Mouse (Mus musculus) liver, postnatal 0 days (tissue): ENCODE data around the gene Ptprj. TPM values are rescaled to one million over a fixed set of nuclear protein-coding genes. Genes with fewer than 3 reads are reported as not detected.

Experiments
- ATAC-seq: fragments of 200-750 bp; cut with Nextera tagmentation; 2 replicates; pipeline ENCODE4 v1.8.0; 2017; ENCODE audit warnings: mild to moderate bottlenecking, moderate library complexity
- DNase-seq: peaks from one replicate; pipeline ENCODE4 v3.0.0-alpha.2; 2016
- H3K27ac ChIP-seq: fragments of 300-500 bp; sonication (generic); 2 replicates; pipeline ENCODE4 v1.5.1; 2014; ENCODE audit warnings: antibody characterized with exemption, moderate library complexity, mild to moderate bottlenecking, low read depth
- H3K27me3 ChIP-seq: fragments of 300-500 bp; sonication (generic); 2 replicates; pipeline ENCODE4 v1.6.1; 2014; ENCODE audit warnings: low read length, control low read depth, mixed read lengths; ENCODE audit not compliant: insufficient read depth
- H3K36me3 ChIP-seq: fragments of 300-500 bp; sonication (generic); replicated peaks from 2 replicates; pipeline ENCODE4 v1.6.1; 2014; ENCODE audit warnings: mild to moderate bottlenecking, control low read depth, low read length, moderate library complexity, mixed read lengths; ENCODE audit not compliant: insufficient read depth
- H3K4me1 ChIP-seq: fragments of 300-500 bp; sonication (generic); 2 replicates; pipeline ENCODE4 v1.6.1; 2014; ENCODE audit warnings: antibody characterized with exemption, mild to moderate bottlenecking, control low read depth; ENCODE audit not compliant: insufficient read depth
- H3K4me2 ChIP-seq: fragments of 300-500 bp; sonication (generic); 2 replicates; pipeline ENCODE4 v1.6.1; 2014; ENCODE audit warnings: low read depth, mild to moderate bottlenecking, low read length, moderate library complexity, mixed read lengths
- H3K4me3 ChIP-seq: fragments of 300-500 bp; sonication (generic); 2 replicates; pipeline ENCODE4 v1.5.1; 2014; ENCODE audit warnings: low read depth, low read length
- H3K9ac ChIP-seq: fragments of 300-500 bp; sonication (generic); replicated peaks from 2 replicates; pipeline ENCODE4 v1.6.1; 2014; ENCODE audit warnings: mild to moderate bottlenecking, moderate library complexity
- H3K9me3 ChIP-seq: fragments of 300-500 bp; sonication (generic); 2 replicates; pipeline ENCODE4 v1.6.1; 2016; ENCODE audit warnings: mild to moderate bottlenecking, control low read depth, low read length, mixed read lengths
- CTCF ChIP-seq: sonication (generic); IDR thresholded peaks from 2 replicates; pipeline ENCODE4 v1.5.1; 2016; ENCODE audit warnings: antibody characterized with exemption, low read depth
- EP300 ChIP-seq: IDR thresholded peaks from 2 replicates; pipeline ENCODE4 v1.6.1; 2016; ENCODE audit warnings: antibody characterized with exemption, low read depth, mild to moderate bottlenecking
- WGBS: fragments of 180-500 bp; shearing (Covaris S2); extraction: QIAGEN DNeasy Blood & Tissue Kit; methylation state at CpG from one replicate; pipeline ENCODE4 v1.1.7; 2014; ENCODE audit not compliant: insufficient replicate concordance; 5-methylcytosine and 5-hydroxymethylcytosine counted together
- polyA plus RNA-seq: library from polyadenylated mRNA; unstranded; fragments of >200 nt; fragmentation: Nextera tagmentation; extraction: Ambion mirVana; gene quantifications from 2 replicates; pipeline ENCODE4 v1.2.1, GENCODE M21; 2015

The Ptprj gene
- polyA plus RNA-seq, 1 experiment from 2014 or later, result 2.8 TPM

DNA sequence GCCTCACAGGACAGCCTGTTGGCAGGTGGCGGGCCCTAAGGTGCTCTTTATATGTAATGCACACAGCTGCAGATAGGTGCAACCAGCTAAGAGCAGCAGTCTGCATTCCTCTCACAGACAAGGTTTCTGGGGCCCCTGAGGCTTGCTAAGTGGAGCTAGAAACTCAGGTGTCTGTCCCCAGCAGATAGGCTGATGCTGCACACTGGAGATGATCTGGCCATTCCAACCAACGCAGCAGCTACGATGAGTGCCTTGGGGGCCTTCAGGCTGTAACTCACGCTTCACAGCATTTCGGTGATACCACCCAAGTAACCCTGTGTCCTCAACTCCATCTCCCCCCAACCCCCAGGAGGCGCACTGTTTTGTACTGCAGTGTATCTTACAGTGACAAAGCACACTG lies 29.8 kb downstream of the Ptprj start:
- H3K9me3 ChIP-seq, result no peaks in the 10 kb centered on the region
- DNase-seq (no peak), ATAC-seq (no peak)
- H3K4me3 ChIP-seq, result no peak overlapping the region
- no peaks in the 10 kb centered on the region for H3K36me3 ChIP-seq
- no peak overlapping the region for H3K27ac ChIP-seq
- H3K9ac ChIP-seq, result no peak overlapping the region
- H3K4me2 ChIP-seq, result no peak overlapping the region
- peaks cover 60% of the 10 kb centered on the region for H3K4me1 ChIP-seq
- 74% methylated on average over 6 of the region's 6 CpGs for WGBS
- TF ChIP-seq CTCF (peak; percentile 15), EP300 (no peak)
- H3K27me3 ChIP-seq, result no peaks in the 10 kb centered on the region

GRCm38 (mm10) chr2:90548541-90548940 lies 31.9 kb downstream of the Ptprj start:
- no peak overlapping the region for H3K27ac ChIP-seq
- H3K4me2 ChIP-seq, result no peak overlapping the region
- WGBS, result 71% methylated on average over 5 of the region's 5 CpGs
- H3K36me3 ChIP-seq, result no peaks in the 10 kb centered on the region
- peaks cover 42% of the 10 kb centered on the region for H3K4me1 ChIP-seq
- no peaks in the 10 kb centered on the region for H3K9me3 ChIP-seq
- TF ChIP-seq CTCF (no peak), EP300 (no peak)
- no peak overlapping the region for H3K9ac ChIP-seq
- peak; percentile 44 for DNase-seq
- H3K27me3 ChIP-seq, result no peaks in the 10 kb centered on the region
- no peak overlapping the region for H3K4me3 ChIP-seq
- no peak for ATAC-seq

- 74% methylated on average over 5 of the region's 5 CpGs for WGBS
- DNase-seq, result no peak
- H3K9me3 ChIP-seq, result no peaks in the 10 kb centered on the region
- no peak overlapping the region for H3K4me3 ChIP-seq
- H3K27ac ChIP-seq, result no peak overlapping the region
- no peaks in the 10 kb centered on the region for H3K36me3 ChIP-seq
- no peak for ATAC-seq
- H3K27me3 ChIP-seq, result no peaks in the 10 kb centered on the region
- H3K9ac ChIP-seq, result no peak overlapping the region
- H3K4me2 ChIP-seq, result no peak overlapping the region
- H3K4me1 ChIP-seq, result peaks cover 39% of the 10 kb centered on the region
- TF ChIP-seq CTCF, result no peak
- TF ChIP-seq EP300, result no peak
Observed at GRCm38 (mm10) chr2:90547144-90547609, 33.3 kb downstream of the Ptprj start.

DNA sequence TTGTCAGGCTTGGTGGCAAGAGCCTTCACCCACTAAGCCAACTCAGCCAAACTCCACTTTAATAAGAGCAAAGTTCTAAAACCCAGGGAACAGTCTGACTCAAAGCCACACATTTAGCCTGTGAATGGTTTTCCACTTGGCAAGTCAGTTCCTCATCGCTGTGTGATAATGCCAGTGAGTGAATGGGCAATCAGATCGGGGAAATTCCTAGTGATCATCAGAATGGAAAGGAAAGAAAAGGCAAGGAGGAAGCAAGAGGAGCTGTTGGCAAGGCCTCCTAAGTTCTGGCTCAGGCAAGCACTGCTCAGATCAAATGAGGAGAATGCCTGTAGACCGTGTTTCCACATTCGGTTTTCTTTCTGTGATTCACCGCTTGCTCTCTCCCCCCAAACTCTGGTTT lies 35.2 kb downstream of the Ptprj start:
- Histone ChIP-seq H3K27me3 (no peaks in the 10 kb centered on the region), H3K4me2 (no peak overlapping the region), H3K4me1 (peaks cover 36% of the 10 kb centered on the region), H3K36me3 (no peaks in the 10 kb centered on the region), H3K4me3 (no peak overlapping the region), H3K9ac (no peak overlapping the region), H3K9me3 (no peaks in the 10 kb centered on the region), H3K27ac (no peak overlapping the region)
- WGBS, result 84% methylated on average over 5 of the region's 5 CpGs
- ATAC-seq (no peak), DNase-seq (no peak)
- TF ChIP-seq CTCF (no peak), EP300 (no peak)

DNA sequence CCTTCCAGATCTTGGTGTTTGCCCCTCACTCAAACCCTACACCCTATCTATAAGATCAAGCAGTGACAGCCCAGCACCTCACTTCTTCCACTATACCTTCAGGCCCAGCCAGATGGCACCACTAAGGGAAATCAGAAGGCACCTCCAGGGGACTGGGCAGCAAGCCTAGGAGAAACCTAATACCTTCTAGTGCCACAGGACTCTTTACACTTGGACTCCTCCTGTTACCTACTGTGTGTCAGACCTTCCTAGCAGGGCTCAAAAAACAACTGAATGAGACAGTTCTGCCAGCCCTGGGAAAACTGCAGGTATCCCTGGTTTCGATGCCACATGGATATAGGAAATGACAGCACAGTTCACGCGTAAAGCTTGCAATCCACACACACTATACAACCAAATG lies 36.5 kb downstream of the Ptprj start:
- Histone ChIP-seq H3K27me3 (no peaks in the 10 kb centered on the region), H3K9me3 (no peaks in the 10 kb centered on the region), H3K4me1 (peaks cover 29% of the 10 kb centered on the region), H3K4me3 (no peak overlapping the region), H3K9ac (no peak overlapping the region), H3K36me3 (no peaks in the 10 kb centered on the region), H3K4me2 (no peak overlapping the region), H3K27ac (no peak overlapping the region)
- no peak for TF ChIP-seq EP300
- TF ChIP-seq CTCF, result no peak
- ATAC-seq, result no peak
- DNase-seq, result no peak
- WGBS, result 89% methylated on average over 3 of the region's 3 CpGs

DNA sequence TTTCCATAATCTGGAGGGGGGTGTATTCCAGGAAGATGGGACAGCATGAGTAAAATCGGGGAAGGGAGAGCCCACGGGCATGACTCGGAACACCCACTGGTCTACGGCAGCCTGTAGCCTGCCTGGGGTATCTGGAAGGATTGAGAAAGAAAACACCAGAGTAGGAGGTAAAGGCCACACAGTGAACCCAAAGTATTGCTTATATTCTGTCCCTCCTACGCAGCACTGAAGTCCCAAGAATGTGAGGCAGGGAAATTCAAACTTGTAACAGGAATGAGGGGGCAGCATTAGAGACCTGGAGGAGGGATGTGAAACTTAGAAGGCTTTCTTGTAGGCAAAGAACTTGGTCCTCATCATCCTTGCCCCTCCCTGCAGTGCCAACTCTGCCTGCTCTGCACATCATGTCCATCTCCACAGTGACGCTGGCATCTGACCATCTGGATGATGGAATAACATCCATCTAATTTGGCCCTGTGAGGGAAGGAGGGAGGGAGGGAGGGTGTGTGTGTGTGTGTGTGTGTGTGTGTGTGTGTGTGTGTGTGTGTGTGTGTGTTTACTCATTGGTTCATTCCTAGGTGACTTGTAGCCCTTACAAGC lies 37.2 kb downstream of the Ptprj start:
- Histone ChIP-seq H3K4me3 (no peak overlapping the region), H3K4me1 (peaks cover 22% of the 10 kb centered on the region), H3K9me3 (no peaks in the 10 kb centered on the region), H3K27me3 (no peaks in the 10 kb centered on the region), H3K4me2 (0 out of 2 replicates have a peak overlapping the region, but pooled peaks have one; percentile 4), H3K36me3 (no peaks in the 10 kb centered on the region), H3K9ac (no peak overlapping the region), H3K27ac (peak overlapping the region; percentile 35; the same call in 1 of the 2 replicates)
- 82% methylated on average over 6 of the region's 6 CpGs for WGBS
- TF ChIP-seq EP300 (no peak), CTCF (no peak)
- 0 out of 2 replicates have a peak, but pooled peaks have one; percentile 8 for ATAC-seq
- no peak for DNase-seq

- Histone ChIP-seq H3K4me2 (0 out of 2 replicates have a peak overlapping the region, but pooled peaks have one; percentile 4), H3K27ac (peak overlapping the region; percentile 35; the same call in 1 of the 2 replicates), H3K36me3 (no peaks in the 10 kb centered on the region), H3K4me1 (peaks cover 21% of the 10 kb centered on the region), H3K9me3 (no peaks in the 10 kb centered on the region), H3K9ac (no peak overlapping the region), H3K27me3 (no peaks in the 10 kb centered on the region), H3K4me3 (no peak overlapping the region)
- peak; percentile 56 for ATAC-seq
- TF ChIP-seq CTCF (no peak), EP300 (0 out of 2 replicates have a peak, but pooled peaks have one; percentile 45)
- no peak for DNase-seq
- 60% methylated on average over 2 of the region's 2 CpGs for WGBS
Observed at GRCm38 (mm10) chr2:90542656-90543055, 37.8 kb downstream of the Ptprj start.
